ENCODE assay signal across 22 mouse cellular contexts in the genomic region with DNA sequence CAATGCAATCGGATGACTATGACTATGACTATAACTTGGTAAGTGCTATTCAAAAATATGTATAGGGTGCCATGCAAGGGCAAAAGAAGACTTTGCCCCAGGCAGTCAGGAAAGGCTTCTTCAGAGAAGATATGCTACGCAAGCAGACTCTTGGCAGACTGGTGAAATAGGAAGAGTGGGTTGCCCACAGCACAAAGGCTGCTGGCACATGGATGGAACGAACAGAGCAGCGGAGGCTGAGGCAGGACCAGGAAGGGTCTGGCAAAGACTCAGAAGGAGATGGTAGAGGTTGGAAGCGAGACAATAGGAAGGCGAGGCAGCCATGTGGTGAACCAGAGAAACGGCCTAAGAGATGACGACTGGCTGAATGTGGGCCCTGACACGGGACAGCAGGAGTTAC.
"Had no signal": no experiment of that assay in that cellular context is flagged by ENCODE, and none has a peak within 500 bp of the region (broad histone marks: within the 10 kb centered on the region; RNA-seq: fewer than 3 reads in every experiment).

No protein-coding gene starts in this region.

- ATAC-seq: hindbrain, embryonic 16.5 days; hindbrain, postnatal 0 days; inflammation-experienced regulatory T-cells, adult 6 months; intestine, embryonic 15.5 days; intestine, embryonic 16.5 days; intestine, postnatal 0 days had no signal

- DNase-seq: heart, postnatal 10 days; heart, postnatal 14 days; heart, postnatal 36 days; heart, postnatal 4 days; kidney, adult 11 months; kidney, adult 18-20 months; kidney, adult 2 months; kidney, adult 8-10 months; kidney, adult 9 months; kidney, postnatal 10 days; kidney, postnatal 14 days; kidney, postnatal 25 days; kidney, postnatal 36 days; kidney, postnatal 4 days; layer of hippocampus, adult 9-11 months; layer of hippocampus, postnatal 36 days had no signal
